Comparison of ENCODE assay signal across 13 mouse cellular contexts in genomic region chr13:19106418-19106817, GRCm38 (mm10).
DNase-seq lines count a peak whose midpoint lies in the region; ATAC-seq and TF ChIP-seq lines count a peak whose summit lies in the region.
"Had no signal": no experiment of that assay in that cellular context is flagged by ENCODE, and none has a peak within 500 bp of the region (broad histone marks: within the 10 kb centered on the region; RNA-seq: fewer than 3 reads in every experiment).

No protein-coding gene starts in this region.

- no peak for TF ChIP-seq POLR2A in brain, embryonic 14.5 days (IDR thresholded peaks at IDR 0.05; ENCODE audit: borderline replicate concordance, extremely low read depth, insufficient read depth, insufficient read length, poor library complexity, severe bottlenecking)

- H3K9ac ChIP-seq in embryonic facial prominence, embryonic 11.5 days (replicated peaks; ENCODE audit: low read length) = no peak overlapping the region
- no peak overlapping the region for H3K9ac ChIP-seq in lung, postnatal 0 days (replicated peaks; ENCODE audit: low read depth)
- no peak overlapping the region for H3K9ac ChIP-seq in liver, embryonic 12.5 days
- H3K9ac ChIP-seq: embryonic facial prominence, embryonic 13.5 days had no signal

- ATAC-seq in embryonic facial prominence, embryonic 11.5 days (replicated peaks; ENCODE audit: insufficient number of reproducible peaks, low FRiP score, low TSS enrichment, low read depth) = no peak
- peak; percentile 59 for ATAC-seq in lung, postnatal 0 days
- ATAC-seq in liver, embryonic 12.5 days = no peak
- ATAC-seq: Patski had no signal

- 58% methylated on average over 5 of the region's 5 CpGs for WGBS in embryonic facial prominence, embryonic 11.5 days
- 62% methylated on average over 5 of the region's 5 CpGs for WGBS in embryonic facial prominence, embryonic 10.5 days
- 41% methylated on average over 5 of the region's 5 CpGs for WGBS in lung, postnatal 0 days
- 51% methylated on average over 5 of the region's 5 CpGs for WGBS in liver, embryonic 12.5 days (ENCODE audit: insufficient replicate concordance)

- H3K9me3 ChIP-seq in embryonic facial prominence, embryonic 11.5 days (replicated peaks; ENCODE audit: control insufficient read depth, low read length) = no peaks in the 10 kb centered on the region
- no peaks in the 10 kb centered on the region for H3K9me3 ChIP-seq in embryonic facial prominence, embryonic 10.5 days
- H3K9me3 ChIP-seq in lung, postnatal 0 days (ENCODE audit: low read length) = no peaks in the 10 kb centered on the region
- H3K9me3 ChIP-seq in liver, embryonic 12.5 days (replicated peaks) = no peaks in the 10 kb centered on the region
- H3K9me3 ChIP-seq: embryonic facial prominence, embryonic 13.5 days had no signal

- no peaks in the 10 kb centered on the region for H3K27me3 ChIP-seq in embryonic facial prominence, embryonic 11.5 days (ENCODE audit: control insufficient read depth, insufficient read depth, low read length)
- H3K27me3 ChIP-seq in embryonic facial prominence, embryonic 10.5 days (replicated peaks; ENCODE audit: low read depth, poor library complexity, severe bottlenecking) = no peaks in the 10 kb centered on the region
- no peaks in the 10 kb centered on the region for H3K27me3 ChIP-seq in lung, postnatal 0 days (replicated peaks; ENCODE audit: insufficient read depth, low read length)
- H3K27me3 ChIP-seq in liver, embryonic 12.5 days (replicated peaks) = no peaks in the 10 kb centered on the region
- H3K27me3 ChIP-seq: embryonic facial prominence, embryonic 13.5 days; Patski had no signal

- H3K36me3 ChIP-seq in embryonic facial prominence, embryonic 11.5 days (replicated peaks; ENCODE audit: control insufficient read depth, insufficient read depth, low read depth, low read length) = no peaks in the 10 kb centered on the region
- no peaks in the 10 kb centered on the region for H3K36me3 ChIP-seq in embryonic facial prominence, embryonic 10.5 days (replicated peaks)
- no peaks in the 10 kb centered on the region for H3K36me3 ChIP-seq in lung, postnatal 0 days (ENCODE audit: insufficient read depth, low read length)
- no peaks in the 10 kb centered on the region for H3K36me3 ChIP-seq in liver, embryonic 12.5 days
- H3K36me3 ChIP-seq: embryonic facial prominence, embryonic 13.5 days had no signal

- H3K4me3 ChIP-seq in embryonic facial prominence, embryonic 11.5 days (ENCODE audit: low read depth, low read length) = no peak overlapping the region
- H3K4me3 ChIP-seq in embryonic facial prominence, embryonic 10.5 days = no peak overlapping the region
- H3K4me3 ChIP-seq in lung, postnatal 0 days (ENCODE audit: low read depth, low read length) = no peak overlapping the region
- H3K4me3 ChIP-seq in liver, embryonic 12.5 days = no peak overlapping the region
- H3K4me3 ChIP-seq: embryonic facial prominence, embryonic 13.5 days had no signal

- no peak overlapping the region for H3K4me2 ChIP-seq in embryonic facial prominence, embryonic 11.5 days (ENCODE audit: low read depth, low read length)
- H3K4me2 ChIP-seq in lung, postnatal 0 days (replicated peaks; ENCODE audit: low read depth, low read length) = no peak overlapping the region
- no peak overlapping the region for H3K4me2 ChIP-seq in liver, embryonic 12.5 days
- H3K4me2 ChIP-seq: embryonic facial prominence, embryonic 13.5 days had no signal

- no peak for TF ChIP-seq EP300 in lung, postnatal 0 days (IDR thresholded peaks at IDR 0.05)

- DNase-seq in embryonic facial prominence, embryonic 11.5 days (ENCODE audit: low spot score) = peak; percentile 3
- DNase-seq in embryonic facial prominence, embryonic 10.5 days (ENCODE audit: low spot score) = no peak
- peak; percentile 2 for DNase-seq in kidney, postnatal 14 days
- no peak for DNase-seq in kidney, adult 9 months
- DNase-seq in brain, embryonic 14.5 days (ENCODE audit: low read depth) = peak; percentile 41
- DNase-seq in lung, postnatal 0 days (ENCODE audit: low spot score) = peak; percentile 68
- no peak for DNase-seq in urinary bladder, adult 18-20 months (ENCODE audit: low spot score in 2 of 2)
- DNase-seq: B cell, adult 2 months; kidney, postnatal 36 days; thymus, adult 18-20 months had no signal

- TF ChIP-seq CTCF in brain, embryonic 14.5 days (IDR thresholded peaks at IDR 0.05; ENCODE audit: borderline replicate concordance, extremely low read depth, insufficient read depth, insufficient read length) = no peak; the same call in 1 of the 2 replicates
- TF ChIP-seq CTCF in lung, postnatal 0 days (IDR thresholded peaks at IDR 0.05) = peak; percentile 51

- no peak overlapping the region for H3K27ac ChIP-seq in embryonic facial prominence, embryonic 11.5 days (replicated peaks; ENCODE audit: low read depth, low read length)
- no peak overlapping the region for H3K27ac ChIP-seq in embryonic facial prominence, embryonic 10.5 days (replicated peaks)
- H3K27ac ChIP-seq in lung, postnatal 0 days (ENCODE audit: low read length) = no peak overlapping the region
- H3K27ac ChIP-seq in liver, embryonic 12.5 days = no peak overlapping the region
- H3K27ac ChIP-seq: embryonic facial prominence, embryonic 13.5 days had no signal

- no peaks in the 10 kb centered on the region for H3K4me1 ChIP-seq in embryonic facial prominence, embryonic 11.5 days (ENCODE audit: control insufficient read depth, insufficient read depth, low read length)
- H3K4me1 ChIP-seq in embryonic facial prominence, embryonic 10.5 days = no peaks in the 10 kb centered on the region
- no peaks in the 10 kb centered on the region for H3K4me1 ChIP-seq in lung, postnatal 0 days (ENCODE audit: insufficient read depth, low read depth, low read length)
- H3K4me1 ChIP-seq in liver, embryonic 12.5 days = peaks cover 3% of the 10 kb centered on the region; the same call in 1 of the 2 replicates
- H3K4me1 ChIP-seq: embryonic facial prominence, embryonic 13.5 days had no signal

Comparison
In these comparisons a context has a peak if more than half of its experiments do, and no peak if none do; other contexts are left out.
1. DNase-seq: peak in embryonic facial prominence, embryonic 11.5 days (single experiment), kidney, postnatal 14 days (single experiment), brain, embryonic 14.5 days (single experiment) and lung, postnatal 0 days (single experiment); none in embryonic facial prominence, embryonic 10.5 days (single experiment), kidney, adult 9 months (single experiment) and urinary bladder, adult 18-20 months (0 of 2).